Mouse (Mus musculus) splenic B cell, adult 2 months (primary cell): ENCODE results near the gene Galnt12.

Source experiments
- DNase-seq: peaks from one replicate; pipeline ENCODE4 v3.0.0-alpha.2; 2011; ENCODE audit warnings: low read depth, low spot score
- H3K27me3 ChIP-seq: 2 replicates; pipeline ENCODE4 v1.6.1; 2012; ENCODE audit warnings: mild to moderate bottlenecking, low read length, moderate library complexity, mixed read lengths; ENCODE audit not compliant: control insufficient read depth, poor library complexity, insufficient read depth, severe bottlenecking
- H3K36me3 ChIP-seq: 2 replicates; pipeline ENCODE4 v1.6.1; 2012; ENCODE audit warnings: mild to moderate bottlenecking, low read length, moderate library complexity, mixed read lengths; ENCODE audit not compliant: control insufficient read depth, poor library complexity, insufficient read depth, severe bottlenecking

Gene Galnt12

GRCm38 (mm10) chr4:47151553-47152183 lies 60.0 kb downstream of the Galnt12 start:
- no peaks in the 10 kb centered on the region for H3K27me3 ChIP-seq
- H3K36me3 ChIP-seq, result no peaks in the 10 kb centered on the region
- DNase-seq, result no peak

GRCm38 (mm10) chr4:47161103-47161755 lies 69.5 kb downstream of the Galnt12 start:
- no peaks in the 10 kb centered on the region for H3K27me3 ChIP-seq
- H3K36me3 ChIP-seq, result no peaks in the 10 kb centered on the region
- no peak for DNase-seq

- no peak for DNase-seq
- H3K27me3 ChIP-seq, result no peaks in the 10 kb centered on the region
These were observed 70.3 kb downstream of the Galnt12 start for GRCm38 (mm10) chr4:47161756-47162587.

GRCm38 (mm10) chr4:47172314-47172713 lies 80.6 kb downstream of the Galnt12 start:
- Histone ChIP-seq H3K27me3 (no peaks in the 10 kb centered on the region), H3K36me3 (no peaks in the 10 kb centered on the region)
- no peak for DNase-seq

More at GRCm38 (mm10) chr4:47161756-47162587, 70.3 kb downstream of the Galnt12 start:
- H3K36me3 ChIP-seq, result no peaks in the 10 kb centered on the region
